Mouse (Mus musculus): Measurements from ENCODE around the gene Evl.

DNA sequence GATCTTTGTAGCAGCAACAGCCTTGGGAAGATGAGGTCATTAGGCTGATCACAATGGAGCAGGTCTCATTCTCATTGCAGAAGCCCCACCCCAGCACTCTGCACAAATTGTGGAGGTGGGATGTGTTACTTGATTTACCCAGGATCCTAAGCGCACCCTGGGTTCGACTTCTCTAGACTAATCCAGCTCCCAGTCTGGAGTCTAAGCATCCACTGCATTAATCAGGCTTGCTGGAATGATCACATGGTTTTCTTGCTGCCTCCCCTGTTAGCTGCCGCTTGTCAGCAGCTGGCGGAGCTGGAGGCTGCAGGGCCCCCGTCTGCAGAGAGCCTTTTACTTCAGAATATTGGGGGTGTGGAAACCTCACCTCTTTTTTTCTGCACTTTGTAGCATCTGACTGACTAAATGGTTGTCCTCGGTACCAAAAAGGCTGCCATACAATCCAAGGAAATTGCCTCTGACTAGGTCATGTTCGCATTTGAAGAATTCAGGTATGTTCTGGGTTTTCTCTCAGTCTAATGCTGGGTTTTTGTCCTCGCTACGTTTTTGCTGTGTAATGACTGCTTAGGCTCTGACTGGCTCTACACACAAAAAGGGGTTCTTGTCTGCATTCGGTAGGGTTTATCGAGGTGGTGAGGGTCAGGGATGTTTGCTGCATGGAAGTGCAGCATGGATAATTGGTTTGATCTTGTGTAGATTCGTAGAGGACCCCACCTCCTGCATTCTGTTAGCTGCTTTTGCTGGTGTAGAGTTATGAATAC, 51.2 kb downstream of the Evl start:
- TF ChIP-seq EP300 (IDR thresholded peaks at IDR 0.05; ENCODE audit: low read depth) (no peak), CTCF (IDR thresholded peaks at IDR 0.05; ENCODE audit: low read depth) (no peak)
